Mouse (Mus musculus): ENCODE results near the gene Celf2.

Celf2 gene

GRCm38 (mm10) chr2:6867297-6867696, 642.1 kb downstream of the Celf2 start:
- DNase-seq: no peak

GRCm38 (mm10) chr2:6865785-6866184, 643.6 kb downstream of the Celf2 start:
- no peak for DNase-seq

GRCm38 (mm10) chr2:6850102-6850644, 659.2 kb downstream of the Celf2 start:
- DNase-seq: no peak

DNA sequence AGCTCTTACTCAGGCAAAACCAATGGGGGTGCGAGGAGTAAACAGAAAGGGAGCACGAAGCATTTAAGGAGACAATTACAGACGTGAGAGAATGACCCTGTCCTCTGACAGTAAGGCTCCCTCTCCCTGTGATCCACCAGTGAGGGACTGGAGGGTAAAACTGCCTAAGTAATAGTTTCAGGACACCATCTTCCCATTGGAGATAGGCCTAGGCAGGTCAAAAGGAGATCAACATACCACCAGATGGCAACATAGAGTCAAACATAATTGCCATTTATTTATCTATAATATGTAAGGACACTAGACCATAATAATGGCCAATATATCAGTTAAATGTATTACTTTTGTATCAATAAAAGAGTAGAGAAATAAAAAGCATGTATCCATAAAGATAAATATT, 660.0 kb downstream of the Celf2 start:
- DNase-seq: no peak

DNA sequence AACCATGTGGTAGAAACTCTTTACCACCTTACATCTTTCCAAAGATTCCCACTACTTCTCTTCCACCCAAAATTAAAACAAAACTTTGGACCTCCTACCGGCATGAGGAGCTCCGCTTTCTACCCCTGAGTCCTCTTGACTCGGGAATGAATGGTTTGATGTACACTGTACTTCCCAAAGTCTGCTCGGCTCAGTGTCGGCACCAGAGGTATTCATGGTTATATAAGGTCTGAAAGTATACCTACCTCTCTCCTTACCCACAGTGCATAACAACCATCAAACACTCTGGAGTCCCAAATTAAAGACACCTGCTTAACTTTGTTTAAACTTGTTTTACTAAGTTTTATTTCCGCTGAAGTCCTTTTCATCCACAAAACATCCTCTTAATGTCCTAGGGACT, 679.3 kb downstream of the Celf2 start:
- no peak for DNase-seq

GRCm38 (mm10) chr2:6827583-6827982, 681.8 kb downstream of the Celf2 start:
- DNase-seq: no peak

GRCm38 (mm10) chr2:6823021-6823420, 686.3 kb downstream of the Celf2 start:
- no peak for DNase-seq

DNA sequence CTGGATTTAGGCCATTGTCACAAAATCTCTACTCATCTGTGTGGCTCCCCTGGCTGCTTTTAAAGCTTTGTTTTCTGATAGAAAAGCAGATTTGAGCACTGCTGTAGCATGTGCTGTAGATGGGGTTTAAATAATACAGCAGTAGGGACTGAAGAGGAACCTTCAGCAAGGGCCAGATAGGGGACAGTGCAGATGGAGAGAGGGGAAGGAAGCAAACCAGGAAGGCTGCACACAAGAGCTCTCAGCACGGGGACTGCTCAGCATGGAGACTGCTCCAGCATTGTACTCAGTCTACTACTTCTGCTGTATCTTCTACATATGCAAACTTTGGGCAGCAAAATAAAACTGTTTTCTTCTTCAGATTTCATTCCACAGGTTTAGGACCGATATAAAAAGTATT, 687.8 kb downstream of the Celf2 start:
- no peak for DNase-seq

- DNase-seq: no peak
Measured at GRCm38 (mm10) chr2:6815281-6815680, 694.1 kb downstream of the Celf2 start.

DNA sequence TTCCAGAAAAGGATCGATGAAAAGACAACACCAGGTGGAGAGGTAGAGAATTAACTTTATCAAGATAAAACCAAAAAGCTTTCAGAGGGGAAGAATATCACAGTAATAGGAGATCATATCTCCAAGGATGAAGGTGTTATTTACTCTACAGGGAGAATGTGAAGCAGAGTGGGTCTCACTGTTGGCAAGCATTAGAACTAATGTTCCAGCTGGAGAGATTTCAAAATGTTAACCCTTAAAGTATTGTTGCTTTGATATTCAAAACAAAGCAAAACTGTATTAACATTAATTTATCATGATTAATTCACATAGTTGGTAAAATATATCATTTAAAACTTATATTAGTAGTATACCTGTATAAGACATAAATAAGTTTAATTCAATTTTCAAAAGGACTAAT, 700.6 kb downstream of the Celf2 start:
- no peak for DNase-seq

DNA sequence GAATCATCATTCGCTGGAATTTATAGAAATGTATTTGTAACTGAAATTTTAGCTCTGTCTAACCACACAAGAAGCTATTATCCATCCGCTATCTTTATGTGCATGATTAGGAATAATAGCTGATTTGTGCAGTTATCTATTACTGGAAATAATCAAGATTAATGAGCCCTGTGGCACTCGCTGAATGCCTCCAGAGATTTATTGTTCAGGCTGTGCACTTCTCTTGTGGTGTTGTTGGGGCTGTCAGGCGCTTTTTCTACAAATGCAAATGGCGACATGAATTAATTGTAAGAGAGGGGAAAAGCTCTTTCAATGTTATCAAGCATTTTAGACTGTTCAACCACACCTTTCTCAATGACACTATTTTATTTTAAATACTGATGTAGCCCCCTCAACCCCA, 712.6 kb downstream of the Celf2 start:
- no peak for DNase-seq

DNA sequence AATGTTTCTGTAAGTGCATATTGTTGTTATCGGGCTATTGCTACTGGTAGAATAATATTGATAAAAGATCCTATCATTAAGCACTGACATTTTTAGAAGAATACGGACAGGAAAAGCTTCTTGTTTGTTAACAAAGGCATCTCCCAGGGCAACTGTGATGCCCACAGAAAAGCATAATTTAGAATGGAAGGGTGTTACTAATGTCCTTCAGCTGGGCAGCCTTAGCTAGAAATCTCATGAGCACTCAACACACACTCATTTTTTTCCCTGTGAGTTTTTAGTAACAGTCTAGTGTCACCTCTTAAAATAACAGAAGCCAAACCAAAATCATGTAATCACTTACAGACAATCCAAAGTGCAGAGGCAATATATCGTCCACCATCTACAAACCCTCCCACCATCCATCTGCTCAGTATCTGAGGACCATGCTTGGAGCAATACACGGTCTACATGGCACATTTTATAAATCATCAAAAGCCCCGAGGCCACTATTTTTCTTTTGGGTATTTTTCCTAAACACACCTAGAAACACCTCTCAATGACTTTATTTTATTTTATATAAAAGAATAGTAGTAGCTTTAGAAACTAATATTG, 713.3 kb downstream of the Celf2 start:
- DNase-seq: no peak

- no peak for DNase-seq
Measured at GRCm38 (mm10) chr2:6794858-6795257, 714.5 kb downstream of the Celf2 start.

GRCm38 (mm10) chr2:6790876-6791275, 718.5 kb downstream of the Celf2 start:
- no peak for DNase-seq

DNA sequence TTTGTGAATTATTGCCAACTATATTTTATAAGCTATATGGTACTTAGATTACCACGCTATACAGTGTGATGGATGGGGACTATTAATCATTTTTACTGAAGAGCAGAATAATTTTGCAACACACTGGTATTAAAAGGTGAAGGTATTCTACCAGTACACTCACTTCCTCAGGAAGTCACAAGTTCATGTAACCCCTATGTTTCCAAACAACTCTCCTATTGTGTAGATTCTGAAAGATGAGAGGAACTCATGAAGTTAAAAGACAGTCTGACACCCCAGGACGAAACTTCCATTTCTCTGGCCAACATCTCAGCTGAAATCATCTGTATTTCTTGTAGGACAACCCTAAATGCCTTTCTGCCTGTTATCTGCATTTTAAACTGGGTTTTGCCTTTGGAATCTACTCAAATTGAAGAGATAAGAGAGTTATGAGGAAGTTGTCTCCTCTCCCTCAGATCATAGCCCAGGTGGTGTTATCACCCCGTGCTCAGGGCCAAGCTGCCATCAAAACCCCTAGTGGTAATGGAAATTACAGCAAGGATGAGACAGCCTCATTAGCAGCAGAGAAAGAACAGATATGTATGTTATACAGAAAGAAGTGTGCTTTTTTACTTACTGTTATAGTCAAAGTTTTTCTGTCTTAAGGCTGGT, 722.7 kb downstream of the Celf2 start:
- no peak for DNase-seq

- DNase-seq: no peak
Measured at GRCm38 (mm10) chr2:6770214-6770613, 739.1 kb downstream of the Celf2 start.

- DNase-seq: no peak
Measured at GRCm38 (mm10) chr2:6762381-6762780, 747.0 kb downstream of the Celf2 start.

DNA sequence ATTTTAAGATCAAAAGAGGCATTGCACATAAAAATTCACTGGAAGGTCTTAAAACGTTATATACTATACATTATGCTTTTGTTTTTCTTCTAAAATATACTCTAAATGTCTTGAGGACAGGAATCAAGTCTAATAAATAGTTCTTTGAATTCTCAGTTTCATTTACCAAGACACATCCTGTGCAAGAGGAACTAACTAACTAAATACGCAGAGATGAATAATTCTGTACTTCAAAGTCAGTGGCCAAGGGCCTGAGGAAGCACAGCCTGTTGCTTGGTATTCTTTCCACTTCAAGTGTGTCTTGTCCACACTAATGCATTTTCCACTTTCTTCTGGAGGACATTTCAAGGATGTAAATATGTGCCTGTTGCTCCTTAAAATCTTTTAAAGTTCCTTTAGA, 766.2 kb downstream of the Celf2 start:
- no peak for DNase-seq

GRCm38 (mm10) chr2:6739998-6740668, 769.2 kb downstream of the Celf2 start:
- peak; percentile 26 to 29 for DNase-seq

- no peak for DNase-seq
Measured at GRCm38 (mm10) chr2:6732026-6732425, 777.3 kb downstream of the Celf2 start.

GRCm38 (mm10) chr2:6730860-6731259, 778.5 kb downstream of the Celf2 start:
- DNase-seq: no peak

DNA sequence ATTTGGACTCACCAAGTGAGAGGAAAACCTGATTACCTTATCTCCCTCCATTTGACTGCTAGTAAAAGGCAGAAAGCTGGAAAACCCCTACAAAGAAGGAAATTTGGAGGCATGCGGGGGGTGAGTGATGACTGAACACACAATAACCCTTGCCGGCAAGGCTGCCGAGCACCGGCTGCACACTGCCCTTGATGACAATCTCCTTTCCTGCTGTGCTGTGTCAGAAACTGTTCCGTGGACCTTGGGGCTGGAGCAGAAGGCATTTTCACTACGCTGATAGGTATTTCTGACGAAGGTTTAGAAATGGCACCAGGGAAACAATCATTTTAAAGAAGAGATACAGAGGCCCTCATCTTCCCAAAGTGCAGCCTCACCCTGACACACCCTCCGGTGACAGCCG, 779.4 kb downstream of the Celf2 start:
- no peak for DNase-seq

DNA sequence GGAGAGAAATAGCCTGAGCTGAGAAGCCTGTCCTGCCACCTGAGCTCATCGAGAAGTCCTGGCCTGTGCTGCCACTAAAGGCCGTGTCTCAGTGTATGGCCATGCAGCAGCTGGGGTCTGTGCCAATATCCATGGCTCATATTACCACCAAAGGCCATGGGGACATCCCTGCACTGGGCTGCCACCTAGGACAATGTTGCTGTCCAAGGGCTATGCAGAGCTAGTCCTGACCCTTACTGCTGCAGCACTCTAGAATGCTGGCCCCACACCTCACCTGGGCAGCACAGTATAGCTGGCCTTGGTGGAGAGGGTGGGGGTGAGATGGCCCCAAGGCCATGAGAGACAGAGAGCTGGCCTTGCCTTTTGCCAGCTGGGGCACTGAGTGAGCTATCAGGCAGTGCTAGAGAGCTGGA, 780.5 kb downstream of the Celf2 start:
- no peak for DNase-seq

- DNase-seq: no peak
Measured at GRCm38 (mm10) chr2:6727366-6727765, 782.0 kb downstream of the Celf2 start.
